Mouse (Mus musculus) small intestine, adult 2 months (tissue): ENCODE results near the gene Zfp28.

Experiments used
- CTCF ChIP-seq: fragments of 200-500 bp; IDR thresholded peaks from 2 replicates; pipeline ENCODE4 v1.5.1; 2012; ENCODE audit warnings: low read depth, mild to moderate bottlenecking, control low read depth, inconsistent platforms, low read length, moderate library complexity, mixed read lengths; ENCODE audit not compliant: insufficient replicate concordance, insufficient read length; ENCODE audit errors: extremely low read depth
- POLR2A ChIP-seq: fragments of 200-500 bp; IDR thresholded peaks from 2 replicates; pipeline ENCODE4 v1.6.1; 2012; ENCODE audit warnings: low read depth, mild to moderate bottlenecking, control low read depth, inconsistent platforms, low read length, moderate library complexity

DNA sequence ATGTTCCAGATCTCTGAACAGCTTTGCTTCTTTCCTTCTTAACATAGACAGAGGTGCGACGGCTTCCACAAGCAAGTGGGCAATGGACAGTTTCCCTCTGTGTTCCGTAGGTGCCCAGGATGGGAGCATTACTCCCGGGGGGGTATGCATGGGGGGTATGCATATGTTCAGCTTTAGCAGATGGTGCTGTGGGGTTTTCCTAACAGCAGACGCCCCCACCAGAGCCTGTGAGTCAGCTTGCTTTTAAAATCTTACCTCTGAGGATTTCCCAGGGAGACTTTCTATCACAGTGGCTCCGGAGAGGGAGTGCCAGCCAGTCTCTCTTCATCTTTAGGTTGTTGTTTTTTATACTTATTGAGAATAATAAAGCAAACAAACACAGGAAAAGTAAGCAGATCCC, 36.8 kb downstream of the Zfp28 start:
- TF ChIP-seq CTCF (no peak), POLR2A (no peak)
